Mouse (Mus musculus) MEL (cell line): ENCODE measurements around the gene Pdlim4. TPM values are rescaled to one million over a fixed set of nuclear protein-coding genes. Genes with fewer than 3 reads are reported as not detected.

ENCODE experiments used
- DNase-seq: peaks from one replicate; pipeline ENCODE4 v3.0.0; 2011; ENCODE audit warnings: low read depth, low spot score
- H3K27ac ChIP-seq: 2 replicates; pipeline ENCODE4 v1.5.1; 2012; ENCODE audit warnings: low read depth, mild to moderate bottlenecking, control low read depth, low read length, moderate library complexity; ENCODE audit not compliant: control insufficient read depth
- H3K27me3 ChIP-seq, 2 experiments: fragments of 150-350 bp in 1 of 2; sonication (generic) in 1 of 2; 2 replicates each; pipeline ENCODE4 v1.6.1; 2012; ENCODE audit warnings: low read length in 2 of 2, mild to moderate bottlenecking in 2 of 2, improper control_type of control experiment in 1 of 2, moderate library complexity in 1 of 2; ENCODE audit not compliant: insufficient read depth in 2 of 2, control insufficient read depth in 1 of 2
- H3K36me3 ChIP-seq, 2 experiments: 2 replicates each; pipeline ENCODE4 v1.6.1; 2012 to 2014; ENCODE audit warnings: low read length in 2 of 2, improper control_type of control experiment in 1 of 2, inconsistent platforms in 1 of 2, mild to moderate bottlenecking in 1 of 2; ENCODE audit not compliant: insufficient read depth in 2 of 2, control insufficient read depth in 1 of 2
- H3K4me1 ChIP-seq, 2 experiments: fragments of 150-350 bp in 1 of 2; sonication (generic) in 1 of 2; 2 replicates each; pipeline ENCODE4 v1.6.1; 2012; ENCODE audit warnings: low read length in 2 of 2, improper control_type of control experiment in 1 of 2, mild to moderate bottlenecking in 1 of 2; ENCODE audit not compliant: insufficient read depth in 2 of 2, control insufficient read depth in 1 of 2
- H3K4me3 ChIP-seq, 2 experiments: fragments of 150-350 bp in 1 of 2; sonication (generic) in 1 of 2; 2 replicates each; pipeline ENCODE4 v1.5.1; 2012; ENCODE audit warnings: low read depth in 2 of 2, low read length in 2 of 2, mild to moderate bottlenecking in 2 of 2, moderate library complexity in 2 of 2, control low read depth in 1 of 2, improper control_type of control experiment in 1 of 2; ENCODE audit not compliant: control insufficient read depth in 1 of 2, insufficient read depth in 1 of 2
- H3K79me2 ChIP-seq: 2 replicates; pipeline ENCODE4 v1.6.1; 2012; ENCODE audit warnings: mild to moderate bottlenecking, low read length, moderate library complexity; ENCODE audit not compliant: control insufficient read depth, poor library complexity, insufficient read depth
- H3K9ac ChIP-seq: 2 replicates; pipeline ENCODE4 v1.6.1; 2012; ENCODE audit warnings: low read depth, mild to moderate bottlenecking, control low read depth, low read length, moderate library complexity; ENCODE audit not compliant: control insufficient read depth, poor library complexity, severe bottlenecking
- H3K9me3 ChIP-seq: fragments of 150-350 bp; sonication (generic); replicated peaks from 2 replicates; pipeline ENCODE4 v1.6.1; 2012; ENCODE audit warnings: mild to moderate bottlenecking, low read length, improper control_type of control experiment, moderate library complexity; ENCODE audit not compliant: insufficient read depth
- BHLHE40 ChIP-seq: IDR thresholded peaks from 2 replicates; pipeline ENCODE4 v1.6.1; 2012; ENCODE audit warnings: low read depth, mild to moderate bottlenecking, inconsistent platforms, low read length, improper control_type of control experiment, borderline replicate concordance
- CHD1 ChIP-seq: IDR thresholded peaks from 2 replicates; pipeline ENCODE4 v1.6.1; 2012; ENCODE audit warnings: low read depth, mild to moderate bottlenecking, inconsistent platforms, low read length, improper control_type of control experiment
- CHD2 ChIP-seq: IDR thresholded peaks from 2 replicates; pipeline ENCODE4 v1.6.1; 2011; ENCODE audit warnings: low read length, improper control_type of control experiment
- CTCF ChIP-seq, 3 experiments: IDR thresholded peaks in 2 of 3; conservative IDR thresholded peaks in 1 of 3; 2 replicates each; pipeline ENCODE4 v1.5.1; 2011 to 2012; ENCODE audit warnings: low read length in 3 of 3, low read depth in 2 of 3, mild to moderate bottlenecking in 2 of 3, improper control_type of control experiment in 1 of 3, inconsistent platforms in 1 of 3, mixed read lengths in 1 of 3, moderate library complexity in 1 of 3; ENCODE audit not compliant: control insufficient read depth in 1 of 3, insufficient read depth in 1 of 3, poor library complexity in 1 of 3, severe bottlenecking in 1 of 3
- ELF1 ChIP-seq: IDR thresholded peaks from 2 replicates; pipeline ENCODE4 v1.6.1; 2014; ENCODE audit warnings: low read depth, mild to moderate bottlenecking, inconsistent platforms, low read length, improper control_type of control experiment, moderate library complexity
- EP300 ChIP-seq, 2 experiments: IDR thresholded peaks; 2 replicates each; pipeline ENCODE4 v1.6.1; 2011; ENCODE audit warnings: improper control_type of control experiment in 2 of 2, low read length in 2 of 2, low read depth in 1 of 2, mild to moderate bottlenecking in 1 of 2
- ETS1 ChIP-seq: IDR thresholded peaks from 2 replicates; pipeline ENCODE4 v1.6.1; 2012; ENCODE audit warnings: low read depth, mild to moderate bottlenecking, inconsistent platforms, low read length, improper control_type of control experiment, moderate library complexity
- GABPA ChIP-seq: IDR thresholded peaks from 2 replicates; pipeline ENCODE4 v1.6.1; 2012; ENCODE audit warnings: low read depth, mild to moderate bottlenecking, inconsistent platforms, low read length, improper control_type of control experiment, moderate library complexity
- GATA1 ChIP-seq: IDR thresholded peaks from 2 replicates; pipeline ENCODE4 v1.6.1; 2011; ENCODE audit warnings: low read depth, low read length, improper control_type of control experiment
- HCFC1 ChIP-seq: IDR thresholded peaks from 2 replicates; pipeline ENCODE4 v1.6.1; 2012; ENCODE audit warnings: low read depth, mild to moderate bottlenecking, inconsistent platforms, low read length, improper control_type of control experiment, moderate library complexity
- JUND ChIP-seq: IDR thresholded peaks from 2 replicates; pipeline ENCODE4 v1.6.1; 2011; ENCODE audit warnings: low read depth, mild to moderate bottlenecking, improper control_type of control experiment, low read length
- KAT2A ChIP-seq: conservative IDR thresholded peaks from 2 replicates; pipeline ENCODE4 v1.6.1; 2012; ENCODE audit warnings: low read depth, low read length, improper control_type of control experiment, inconsistent platforms
- MAFK ChIP-seq: IDR thresholded peaks from 2 replicates; pipeline ENCODE4 v1.6.1; 2011; ENCODE audit warnings: low read depth, mild to moderate bottlenecking, low read length, improper control_type of control experiment, borderline replicate concordance
- MAZ ChIP-seq: IDR thresholded peaks from 2 replicates; pipeline ENCODE4 v1.6.1; 2012; ENCODE audit warnings: low read depth, mild to moderate bottlenecking, inconsistent platforms, low read length, improper control_type of control experiment
- MEF2A ChIP-seq: IDR thresholded peaks from 2 replicates; pipeline ENCODE4 v1.6.1; 2014; ENCODE audit warnings: low read depth, mild to moderate bottlenecking, inconsistent platforms, low read length, improper control_type of control experiment; ENCODE audit not compliant: poor library complexity, insufficient replicate concordance, severe bottlenecking; ENCODE audit errors: extremely low read depth
- MXI1 ChIP-seq: IDR thresholded peaks from 2 replicates; pipeline ENCODE4 v1.6.1; 2011; ENCODE audit warnings: mild to moderate bottlenecking, low read depth, low read length, improper control_type of control experiment
- MYB ChIP-seq: IDR thresholded peaks from 2 replicates; pipeline ENCODE4 v1.6.1; 2011; ENCODE audit warnings: mild to moderate bottlenecking, low read depth, low read length, improper control_type of control experiment
- MYC ChIP-seq: IDR thresholded peaks from 2 replicates; pipeline ENCODE4 v1.6.1; 2011; ENCODE audit warnings: low read depth, mild to moderate bottlenecking, low read length, improper control_type of control experiment, moderate library complexity
- NELFE ChIP-seq: IDR thresholded peaks from 2 replicates; pipeline ENCODE4 v1.6.1; 2011; ENCODE audit warnings: low read depth, low read length, improper control_type of control experiment
- NRF1 ChIP-seq: IDR thresholded peaks from 2 replicates; pipeline ENCODE4 v1.6.1; 2014; ENCODE audit warnings: low read depth, mild to moderate bottlenecking, inconsistent platforms, low read length, improper control_type of control experiment, moderate library complexity; ENCODE audit not compliant: poor library complexity, insufficient read depth, severe bottlenecking
- POLR2AphosphoS5 ChIP-seq: IDR thresholded peaks from 2 replicates; pipeline ENCODE4 v1.6.1; 2012; ENCODE audit warnings: low read depth, borderline replicate concordance, mild to moderate bottlenecking, inconsistent platforms, low read length, moderate library complexity, mixed read lengths
- RAD21 ChIP-seq: IDR thresholded peaks from 2 replicates; pipeline ENCODE4 v1.6.1; 2011; ENCODE audit warnings: mild to moderate bottlenecking, low read depth, low read length, improper control_type of control experiment
- RCOR1 ChIP-seq: IDR thresholded peaks from 2 replicates; pipeline ENCODE4 v1.6.1; 2012; ENCODE audit warnings: low read depth, mild to moderate bottlenecking, inconsistent platforms, low read length, improper control_type of control experiment
- SIN3A ChIP-seq: IDR thresholded peaks from 2 replicates; pipeline ENCODE4 v1.6.1; 2012; ENCODE audit warnings: low read length, improper control_type of control experiment, inconsistent platforms
- SMC3 ChIP-seq: IDR thresholded peaks from 2 replicates; pipeline ENCODE4 v1.6.1; 2011; ENCODE audit warnings: low read depth, low read length, improper control_type of control experiment
- TAL1 ChIP-seq: IDR thresholded peaks from 2 replicates; pipeline ENCODE4 v1.6.1; 2012; ENCODE audit warnings: mild to moderate bottlenecking, inconsistent platforms, low read length, moderate library complexity, mixed read lengths
- TBP ChIP-seq: IDR thresholded peaks from 2 replicates; pipeline ENCODE4 v1.8.0; 2011; ENCODE audit warnings: low read depth, low read length, improper control_type of control experiment
- TCF12 ChIP-seq: IDR thresholded peaks from 2 replicates; pipeline ENCODE4 v1.6.1; 2014; ENCODE audit warnings: low read depth, mild to moderate bottlenecking, inconsistent platforms, low read length, improper control_type of control experiment, moderate library complexity
- UBTF ChIP-seq: IDR thresholded peaks from 2 replicates; pipeline ENCODE4 v1.6.1; 2012; ENCODE audit warnings: low read depth, mild to moderate bottlenecking, inconsistent platforms, low read length, improper control_type of control experiment, moderate library complexity, borderline replicate concordance; ENCODE audit not compliant: insufficient read depth
- USF1 ChIP-seq: IDR thresholded peaks from 2 replicates; pipeline ENCODE4 v1.6.1; 2014; ENCODE audit warnings: low read depth, mild to moderate bottlenecking, inconsistent platforms, low read length, improper control_type of control experiment, moderate library complexity
- USF2 ChIP-seq, 2 experiments: IDR thresholded peaks; 2 replicates each; pipeline ENCODE4 v1.6.1; 2011 to 2012; ENCODE audit warnings: improper control_type of control experiment in 2 of 2, low read length in 2 of 2, borderline replicate concordance in 1 of 2, inconsistent platforms in 1 of 2, low read depth in 1 of 2, mild to moderate bottlenecking in 1 of 2; ENCODE audit not compliant: insufficient read depth in 1 of 2
- ZC3H11A ChIP-seq: IDR thresholded peaks from 2 replicates; pipeline ENCODE4 v1.6.1; 2012; ENCODE audit warnings: low read depth, mild to moderate bottlenecking, inconsistent platforms, low read length, improper control_type of control experiment
- ZKSCAN1 ChIP-seq: IDR thresholded peaks from 2 replicates; pipeline ENCODE4 v1.6.1; 2012; ENCODE audit warnings: low read depth, mild to moderate bottlenecking, inconsistent platforms, low read length, improper control_type of control experiment, moderate library complexity
- ZMIZ1 ChIP-seq: IDR thresholded peaks from 2 replicates; pipeline ENCODE4 v1.6.1; 2012; ENCODE audit warnings: low read depth, mild to moderate bottlenecking, inconsistent platforms, low read length, improper control_type of control experiment, moderate library complexity
- ZNF384 ChIP-seq: IDR thresholded peaks from 2 replicates; pipeline ENCODE4 v1.6.1; 2012; ENCODE audit warnings: low read depth, mild to moderate bottlenecking, inconsistent platforms, low read length, improper control_type of control experiment
- polyA plus RNA-seq, 2 experiments: library from polyadenylated mRNA; stranded (reverse) in 1 of 2; unstranded in 1 of 2; fragments of >175 nt in 1 of 2; fragments of >200 nt in 1 of 2; gene quantifications; 2 replicates each; pipeline versions ENCODE4 v1.2.1 to v1.2.4; 2012; ENCODE audit warnings: low replicate concordance in 2 of 2, low read depth in 1 of 2; ENCODE audit not compliant: insufficient read length in 2 of 2, insufficient read depth in 1 of 2, missing spikeins in 1 of 2
- total RNA-seq: library from RNA; depleted of rRNA; stranded (reverse); fragments of 300-350 nt; gene quantifications from 2 replicates; pipeline ENCODE4 v1.2.3, GENCODE M21; 2012

The Pdlim4 gene
- total and polyA plus RNA-seq, 3 experiments: 0.70 TPM; not detected in 2

GRCm38 (mm10) chr11:54102706-54103449, 34.1 kb upstream of the Pdlim4 start:
- Histone ChIP-seq H3K27me3 (0 out of 4 replicates have a peak, but pooled peaks cover 0 to 2% of the 10 kb centered on the region in 2 experiments), H3K9ac (no peak overlapping the region), H3K4me1 (peaks cover 13 to 22% of the 10 kb centered on the region in 2 experiments), H3K36me3 (peaks cover 0 to 14% of the 10 kb centered on the region in 2 experiments; a peak in 3 of 4 replicates), H3K27ac (no peak overlapping the region), H3K79me2 (no peaks in the 10 kb centered on the region), H3K4me3 (peak overlapping the region in 1 of 2 experiments; percentile 8; a peak in 1 of 4 replicates), H3K9me3 (no peaks in the 10 kb centered on the region)
- DNase-seq: peak; percentile 67
- TF ChIP-seq RCOR1 (no peak), ZNF384 (no peak), TAL1 (no peak), NRF1 (no peak), TBP (0 out of 2 replicates have a peak, but pooled peaks have one; percentile 29), MAZ (no peak), MYB (no peak), KAT2A (no peak), ZC3H11A (no peak), MYC (peak; percentile 39; the same call in 1 of the 2 replicates), MAFK (no peak), USF2 (IDR thresholded peaks at IDR 0.05; ENCODE audit: borderline replicate concordance in 1 of 2, insufficient read depth in 1 of 2, low read depth in 1 of 2, low read length in 2 of 2) (no peak), CHD1 (no peak), EP300 (IDR thresholded peaks at IDR 0.05; ENCODE audit: low read depth in 1 of 2, low read length in 2 of 2) (peak in 1 of 2 experiments; percentile 25; a peak in 1 of 4 replicates), RAD21 (no peak), USF1 (no peak), BHLHE40 (no peak), HCFC1 (no peak), ZMIZ1 (no peak), TCF12 (0 out of 2 replicates have a peak, but pooled peaks have one; percentile 18), POLR2AphosphoS5 (no peak), ELF1 (no peak), SIN3A (peak; percentile 62; the same call in 1 of the 2 replicates), CTCF (IDR thresholded peaks at IDR 0.05 in 2 of 3, conservative IDR thresholded peaks at IDR 0.05 in 1 of 3; ENCODE audit: control insufficient read depth in 1 of 3, insufficient read depth in 1 of 3, low read depth in 2 of 3, low read length in 3 of 3, poor library complexity in 1 of 3, severe bottlenecking in 1 of 3) (no peak), ETS1 (peak; percentile 54), MEF2A (no peak), GATA1 (0 out of 2 replicates have a peak, but pooled peaks have one; percentile 35), UBTF (0 out of 2 replicates have a peak, but pooled peaks have one; percentile 39), JUND (no peak), NELFE (no peak), CHD2 (no peak), ZKSCAN1 (0 out of 2 replicates have a peak, but pooled peaks have one; percentile 6), MXI1 (peak; percentile 68; the same call in 1 of the 2 replicates), SMC3 (no peak), GABPA (no peak)
